Mouse (Mus musculus): ENCODE measurements at regions not wholly inside any gene's neighbourhood (a gene's known extent, or its start where the extent isn't known, plus 50 kb on each side); places are given as distances from the start of the nearest gene placed in this dataset.

- Histone ChIP-seq H3K9ac (ENCODE audit: low read depth, low read length) (no peak overlapping the region), H3K4me1 (ENCODE audit: control insufficient read depth, insufficient read depth, low read length) (no peaks in the 10 kb centered on the region), H3K79me2 (ENCODE audit: control insufficient read depth, insufficient read depth, low read length) (no peaks in the 10 kb centered on the region), H3K36me3 (ENCODE audit: control insufficient read depth, insufficient read depth, low read length) (no peaks in the 10 kb centered on the region), H3K27me3 (ENCODE audit: control insufficient read depth, insufficient read depth, low read length) (no peaks in the 10 kb centered on the region), H3K4me3 (ENCODE audit: insufficient read depth, low read depth, low read length) (no peak overlapping the region), H3K27ac (replicated peaks; ENCODE audit: insufficient read depth, low read depth, low read length) (no peak overlapping the region)
- DNase-seq (ENCODE audit: extremely low read depth, low read depth, low spot score) = no peak
- TF ChIP-seq POLR2A (IDR thresholded peaks at IDR 0.05; ENCODE audit: extremely low read depth, insufficient read depth, low read length) = no peak
- TF ChIP-seq CTCF (IDR thresholded peaks at IDR 0.05; ENCODE audit: low read depth, low read length) = no peak
- 54% methylated on average over 6 of the region's 6 CpGs for WGBS
Observed at GRCm38 (mm10) chrX:7444583-7444982, 69.0 kb upstream of the Usp27x start.

GRCm38 (mm10) chrX:7443996-7444421 is 68.4 kb upstream of the Usp27x start:
- DNase-seq (ENCODE audit: extremely low read depth, low read depth, low spot score) = peak; percentile 25
- 7% methylated on average over 6 of the region's 6 CpGs for WGBS

GRCm38 (mm10) chrX:7435375-7436042 is 59.9 kb upstream of the Usp27x start:
- H3K9ac ChIP-seq (ENCODE audit: low read depth, low read length) = no peak overlapping the region
- no peak overlapping the region for H3K27ac ChIP-seq (replicated peaks; ENCODE audit: insufficient read depth, low read depth, low read length)
- WGBS = 88% methylated on average over 2 of the region's 2 CpGs
- TF ChIP-seq CTCF (IDR thresholded peaks at IDR 0.05; ENCODE audit: low read depth, low read length) = no peak
- TF ChIP-seq POLR2A (IDR thresholded peaks at IDR 0.05; ENCODE audit: extremely low read depth, insufficient read depth, low read length) = no peak
- no peak overlapping the region for H3K4me3 ChIP-seq (ENCODE audit: insufficient read depth, low read depth, low read length)
- H3K27me3 ChIP-seq (ENCODE audit: control insufficient read depth, insufficient read depth, low read length) = no peaks in the 10 kb centered on the region
- DNase-seq (ENCODE audit: extremely low read depth, low read depth, low spot score) = no peak
- H3K36me3 ChIP-seq (ENCODE audit: control insufficient read depth, insufficient read depth, low read length) = no peaks in the 10 kb centered on the region
- H3K4me1 ChIP-seq (ENCODE audit: control insufficient read depth, insufficient read depth, low read length) = no peaks in the 10 kb centered on the region
- H3K79me2 ChIP-seq (ENCODE audit: control insufficient read depth, insufficient read depth, low read length) = no peaks in the 10 kb centered on the region

More at GRCm38 (mm10) chrX:7443996-7444421, 68.4 kb upstream of the Usp27x start:
- no peak overlapping the region for H3K27ac ChIP-seq (replicated peaks; ENCODE audit: insufficient read depth, low read depth, low read length)
- H3K4me3 ChIP-seq (ENCODE audit: insufficient read depth, low read depth, low read length) = no peak overlapping the region
- no peaks in the 10 kb centered on the region for H3K4me1 ChIP-seq (ENCODE audit: control insufficient read depth, insufficient read depth, low read length)
- TF ChIP-seq POLR2A (IDR thresholded peaks at IDR 0.05; ENCODE audit: extremely low read depth, insufficient read depth, low read length) (no peak), CTCF (IDR thresholded peaks at IDR 0.05; ENCODE audit: low read depth, low read length) (no peak)
- no peaks in the 10 kb centered on the region for H3K27me3 ChIP-seq (ENCODE audit: control insufficient read depth, insufficient read depth, low read length)
- no peak overlapping the region for H3K9ac ChIP-seq (ENCODE audit: low read depth, low read length)
- no peaks in the 10 kb centered on the region for H3K36me3 ChIP-seq (ENCODE audit: control insufficient read depth, insufficient read depth, low read length)
- no peaks in the 10 kb centered on the region for H3K79me2 ChIP-seq (ENCODE audit: control insufficient read depth, insufficient read depth, low read length)

- Histone ChIP-seq H3K79me2 (ENCODE audit: control insufficient read depth, insufficient read depth, low read length) (no peaks in the 10 kb centered on the region), H3K4me1 (ENCODE audit: control insufficient read depth, insufficient read depth, low read length) (no peaks in the 10 kb centered on the region), H3K27ac (replicated peaks; ENCODE audit: insufficient read depth, low read depth, low read length) (no peak overlapping the region), H3K36me3 (ENCODE audit: control insufficient read depth, insufficient read depth, low read length) (no peaks in the 10 kb centered on the region), H3K4me3 (ENCODE audit: insufficient read depth, low read depth, low read length) (no peak overlapping the region), H3K27me3 (ENCODE audit: control insufficient read depth, insufficient read depth, low read length) (no peaks in the 10 kb centered on the region), H3K9ac (ENCODE audit: low read depth, low read length) (no peak overlapping the region)
- DNase-seq (ENCODE audit: extremely low read depth, low read depth, low spot score) = no peak
- WGBS = 33% methylated on average over 2 of the region's 2 CpGs
- no peak for TF ChIP-seq POLR2A (IDR thresholded peaks at IDR 0.05; ENCODE audit: extremely low read depth, insufficient read depth, low read length)
Observed at GRCm38 (mm10) chrX:7434268-7434667, 58.6 kb upstream of the Usp27x start.

GRCm38 (mm10) chrX:7430456-7430855 is 54.8 kb upstream of the Usp27x start:
- Histone ChIP-seq H3K27ac (replicated peaks; ENCODE audit: insufficient read depth, low read depth, low read length) (no peak overlapping the region), H3K4me3 (ENCODE audit: insufficient read depth, low read depth, low read length) (no peak overlapping the region), H3K9ac (ENCODE audit: low read depth, low read length) (no peak overlapping the region), H3K36me3 (ENCODE audit: control insufficient read depth, insufficient read depth, low read length) (no peaks in the 10 kb centered on the region), H3K4me1 (ENCODE audit: control insufficient read depth, insufficient read depth, low read length) (no peaks in the 10 kb centered on the region), H3K27me3 (ENCODE audit: control insufficient read depth, insufficient read depth, low read length) (no peaks in the 10 kb centered on the region), H3K79me2 (ENCODE audit: control insufficient read depth, insufficient read depth, low read length) (no peaks in the 10 kb centered on the region)
- 95% methylated on average over 1 of the region's 1 CpGs for WGBS
- no peak for DNase-seq (ENCODE audit: extremely low read depth, low read depth, low spot score)
- no peak for TF ChIP-seq CTCF (IDR thresholded peaks at IDR 0.05; ENCODE audit: low read depth, low read length)
- TF ChIP-seq POLR2A (IDR thresholded peaks at IDR 0.05; ENCODE audit: extremely low read depth, insufficient read depth, low read length) = no peak

- TF ChIP-seq POLR2A (IDR thresholded peaks at IDR 0.05; ENCODE audit: extremely low read depth, insufficient read depth, low read length) (no peak), CTCF (IDR thresholded peaks at IDR 0.05; ENCODE audit: low read depth, low read length) (no peak)
- Histone ChIP-seq H3K27ac (replicated peaks; ENCODE audit: insufficient read depth, low read depth, low read length) (no peak overlapping the region), H3K4me3 (ENCODE audit: insufficient read depth, low read depth, low read length) (no peak overlapping the region), H3K79me2 (ENCODE audit: control insufficient read depth, insufficient read depth, low read length) (no peaks in the 10 kb centered on the region), H3K36me3 (ENCODE audit: control insufficient read depth, insufficient read depth, low read length) (no peaks in the 10 kb centered on the region), H3K9ac (ENCODE audit: low read depth, low read length) (no peak overlapping the region), H3K27me3 (ENCODE audit: control insufficient read depth, insufficient read depth, low read length) (no peaks in the 10 kb centered on the region), H3K4me1 (ENCODE audit: control insufficient read depth, insufficient read depth, low read length) (no peaks in the 10 kb centered on the region)
- DNase-seq (ENCODE audit: extremely low read depth, low read depth, low spot score) = no peak
- WGBS = 19% methylated on average over 5 of the region's 5 CpGs
Observed at GRCm38 (mm10) chrX:7429524-7429865, 53.9 kb upstream of the Usp27x start.
